Comparison of ENCODE assay signal across 33 mouse cellular contexts in genomic region chr7:138719608-138720007, GRCm38 (mm10).
"Had no signal": no experiment of that assay in that cellular context is flagged by ENCODE, and none has a peak within 500 bp of the region (broad histone marks: within the 10 kb centered on the region; RNA-seq: fewer than 3 reads in every experiment).

No protein-coding gene starts in this region.

- ATAC-seq: liver, embryonic 12.5 days; liver, postnatal 0 days; lung, postnatal 0 days; midbrain, embryonic 13.5 days; midbrain, embryonic 15.5 days; midbrain, embryonic 16.5 days had no signal

- H3K4me3 ChIP-seq: limb, embryonic 10.5 days; limb, embryonic 12.5 days; limb, embryonic 13.5 days; limb, embryonic 15.5 days; liver, embryonic 12.5 days; liver, embryonic 13.5 days; liver, embryonic 15.5 days; lung, embryonic 15.5 days; megakaryocyte, embryonic 14.5 days; midbrain, embryonic 10.5 days; midbrain, embryonic 12.5 days; midbrain, embryonic 13.5 days; midbrain, embryonic 15.5 days; myocyte; neural tube, embryonic 12.5 days; neural tube, embryonic 13.5 days had no signal

- H3K4me2 ChIP-seq: limb, embryonic 12.5 days; limb, embryonic 13.5 days; limb, embryonic 15.5 days; liver, embryonic 11.5 days; liver, embryonic 12.5 days; liver, embryonic 13.5 days; liver, embryonic 15.5 days; lung, embryonic 14.5 days; lung, embryonic 15.5 days; midbrain, embryonic 11.5 days; midbrain, embryonic 12.5 days; midbrain, embryonic 13.5 days; midbrain, embryonic 15.5 days; neural tube, embryonic 12.5 days; neural tube, embryonic 13.5 days had no signal

- H3K36me3 ChIP-seq: limb, embryonic 10.5 days; limb, embryonic 12.5 days; limb, embryonic 13.5 days; limb, embryonic 15.5 days; liver, embryonic 12.5 days; liver, embryonic 13.5 days; liver, embryonic 15.5 days; lung, embryonic 15.5 days; midbrain, embryonic 10.5 days; midbrain, embryonic 12.5 days; midbrain, embryonic 13.5 days; midbrain, embryonic 15.5 days; neural tube, embryonic 12.5 days; neural tube, embryonic 13.5 days had no signal

- H3K9ac ChIP-seq: limb, embryonic 12.5 days; limb, embryonic 13.5 days; limb, embryonic 15.5 days; liver, embryonic 12.5 days; liver, embryonic 13.5 days; liver, embryonic 14.5 days; liver, embryonic 15.5 days; liver, postnatal 0 days; lung, embryonic 14.5 days; lung, embryonic 15.5 days; midbrain, embryonic 12.5 days; midbrain, embryonic 13.5 days; midbrain, embryonic 15.5 days; neural tube, embryonic 12.5 days; neural tube, embryonic 13.5 days had no signal

- H3K27me3 ChIP-seq: limb, embryonic 12.5 days; limb, embryonic 13.5 days; limb, embryonic 15.5 days; liver, embryonic 12.5 days; liver, embryonic 13.5 days; liver, embryonic 15.5 days; lung, embryonic 15.5 days; megakaryocyte, embryonic 14.5 days; midbrain, embryonic 12.5 days; midbrain, embryonic 13.5 days; midbrain, embryonic 15.5 days; neural tube, embryonic 12.5 days; neural tube, embryonic 13.5 days had no signal

- H3K4me1 ChIP-seq: limb, embryonic 10.5 days; limb, embryonic 12.5 days; limb, embryonic 15.5 days; liver, embryonic 12.5 days; liver, embryonic 13.5 days; liver, embryonic 15.5 days; lung, embryonic 15.5 days; megakaryocyte, embryonic 14.5 days; midbrain, embryonic 10.5 days; midbrain, embryonic 12.5 days; midbrain, embryonic 15.5 days had no signal

- H3K9me3 ChIP-seq: limb, embryonic 10.5 days; limb, embryonic 12.5 days; limb, embryonic 13.5 days; limb, embryonic 15.5 days; liver, embryonic 12.5 days; liver, embryonic 13.5 days; liver, embryonic 15.5 days; lung, embryonic 15.5 days; megakaryocyte, embryonic 14.5 days; midbrain, embryonic 10.5 days; midbrain, embryonic 12.5 days; midbrain, embryonic 13.5 days; midbrain, embryonic 15.5 days; neural tube, embryonic 12.5 days; neural tube, embryonic 13.5 days had no signal

- DNase-seq: left cerebral cortex, postnatal 4 days; liver; liver, embryonic 13.5 days; liver, postnatal 0 days; lung, adult 18-20 months; lung, adult 2 months; lung, embryonic 14.5 days; lung, postnatal 10 days; lung, postnatal 14 days; lung, postnatal 36 days; lung, postnatal 4 days; midbrain, embryonic 14.5 days had no signal

- H3K27ac ChIP-seq: limb, embryonic 10.5 days; limb, embryonic 12.5 days; limb, embryonic 13.5 days; limb, embryonic 15.5 days; liver, embryonic 12.5 days; liver, embryonic 13.5 days; liver, embryonic 14.5 days; liver, embryonic 15.5 days; lung, embryonic 15.5 days; macrophage; midbrain, embryonic 10.5 days; midbrain, embryonic 13.5 days; midbrain, embryonic 15.5 days; neural tube, embryonic 12.5 days had no signal
